Mouse (Mus musculus) adrenal gland, postnatal 14 days (tissue): ENCODE data around the gene Cbfa2t2. TPM values are rescaled to one million over a fixed set of nuclear protein-coding genes. Genes with fewer than 3 reads are reported as not detected.

Experiments
- DNase-seq: peaks from one replicate; pipeline ENCODE4 v3.0.0; 2021; ENCODE audit warnings: mixed read lengths
- total RNA-seq: library from RNA; stranded (reverse); gene quantifications from 2 replicates; pipeline ENCODE4 v1.2.3, GENCODE M21; 2021

The Cbfa2t2 gene
- total RNA-seq, 1 experiment from 2014 or later, result 36.1 TPM

DNA sequence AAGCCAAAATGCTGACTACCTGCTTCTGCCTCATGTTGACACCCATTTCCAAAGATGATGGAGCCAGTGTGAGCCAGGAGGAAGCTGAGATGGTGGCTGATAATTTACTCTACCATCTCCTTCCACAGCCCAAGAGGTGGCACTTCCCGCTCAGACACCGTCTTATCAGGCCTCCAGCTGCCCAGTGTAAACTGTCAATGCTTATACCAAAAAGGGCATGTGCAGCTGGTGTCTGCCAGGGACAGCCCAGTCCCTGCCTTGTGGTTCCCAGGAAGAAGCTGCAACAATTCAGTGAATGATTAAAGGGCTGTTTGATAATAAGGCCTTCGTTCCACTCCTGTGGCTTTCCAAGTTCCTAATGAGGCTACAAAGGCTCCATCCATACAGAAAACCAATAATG lies 102.4 kb downstream of the Cbfa2t2 start:
- no peak for DNase-seq

DNA sequence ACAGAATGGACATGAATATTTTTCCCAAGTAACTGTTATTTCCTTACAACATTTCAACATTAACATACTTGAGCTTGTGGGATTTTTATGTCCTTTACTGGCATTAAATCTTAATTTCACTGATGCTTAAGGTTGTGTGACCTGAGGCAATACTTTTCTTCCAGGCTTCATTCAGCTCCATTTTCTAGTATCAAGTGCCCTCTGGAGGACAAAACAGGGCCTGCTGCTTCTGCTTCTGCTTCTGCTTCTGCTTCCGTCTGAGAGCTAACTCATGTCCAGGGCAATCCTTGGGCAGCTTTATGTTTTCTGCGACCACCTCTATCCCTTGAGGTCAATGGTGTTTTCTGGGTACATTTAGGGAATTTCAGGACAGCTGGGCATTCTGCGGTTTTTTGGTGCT lies 103.4 kb downstream of the Cbfa2t2 start:
- DNase-seq, result peak; percentile 61

DNA sequence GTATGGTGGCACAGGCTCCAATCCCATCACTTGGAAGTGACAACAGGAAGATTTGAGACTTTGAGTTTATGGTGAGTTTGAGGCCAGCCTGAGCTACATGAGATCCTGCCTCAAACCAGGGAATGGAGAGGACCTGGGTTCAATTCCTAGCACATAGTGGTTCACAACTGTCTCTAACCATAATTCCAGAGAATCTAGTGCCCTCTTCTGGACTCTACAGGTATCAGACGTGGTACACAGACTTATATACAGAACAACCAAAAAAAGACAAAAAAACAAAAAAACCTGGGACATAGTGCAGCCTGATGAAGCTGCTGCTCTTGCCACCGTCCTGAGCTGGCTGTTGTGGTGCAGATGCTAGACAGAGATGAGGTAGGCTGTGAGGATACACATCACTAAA lies 105.3 kb downstream of the Cbfa2t2 start:
- DNase-seq, result no peak

DNA sequence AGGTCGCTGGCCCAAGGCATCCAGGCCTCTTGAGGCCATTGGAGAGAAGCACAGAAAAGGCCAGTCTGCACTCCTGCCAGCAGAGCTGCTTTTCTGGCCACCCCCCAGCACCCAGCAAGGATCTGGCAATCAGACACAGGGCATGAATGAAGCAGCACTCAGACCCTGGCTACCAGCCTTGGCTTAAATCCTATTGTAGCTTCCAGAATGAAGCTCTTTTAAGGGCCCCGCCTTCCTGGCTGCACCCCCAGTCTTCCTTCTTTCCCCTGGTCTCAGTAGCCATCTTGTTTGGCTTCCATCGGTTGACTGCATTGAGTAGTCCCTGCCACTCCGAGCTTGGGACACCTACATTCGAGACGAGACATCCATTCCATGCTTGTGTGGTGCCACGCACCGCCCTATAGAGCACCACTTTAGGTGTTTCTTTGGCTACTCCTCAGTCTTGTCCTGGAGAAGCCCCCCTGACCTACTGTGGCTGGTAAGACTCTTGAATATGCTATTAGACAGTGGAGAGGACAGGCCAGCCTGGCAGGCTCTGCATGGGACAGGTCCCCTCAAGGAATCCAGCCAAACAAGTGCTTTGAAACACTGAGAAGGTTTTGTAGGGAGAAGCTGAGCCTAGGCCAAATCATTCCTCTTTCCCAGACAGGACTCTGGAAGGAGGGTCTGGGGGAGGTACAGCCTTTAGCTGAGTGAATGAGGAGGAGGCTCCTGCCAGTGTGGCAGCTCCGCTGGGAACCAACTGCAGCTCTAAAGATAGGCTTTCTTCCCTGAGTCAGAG lies 107.5 kb downstream of the Cbfa2t2 start:
- peak; percentile 71 for DNase-seq

DNA sequence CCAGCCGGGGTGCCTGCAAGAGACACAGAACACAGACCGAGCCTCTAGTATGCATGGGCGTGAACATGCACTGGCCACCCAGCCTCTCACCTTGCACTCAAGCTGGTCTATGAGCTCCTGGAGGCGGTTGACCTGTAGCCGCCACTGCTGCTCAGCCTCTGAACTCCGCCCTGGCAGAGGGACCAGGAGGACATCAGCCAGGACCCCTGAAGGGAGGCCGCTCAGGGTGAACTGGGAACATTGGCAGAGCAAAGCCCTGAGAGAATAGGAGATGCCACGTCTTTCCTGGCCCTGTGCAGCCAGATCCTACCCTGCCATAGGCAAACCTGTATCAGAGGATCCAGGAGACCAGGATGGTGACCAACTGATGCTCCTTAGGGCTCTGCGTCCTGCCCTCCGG lies 110.4 kb downstream of the Cbfa2t2 start, which contains the start of gene 1700003F12Rik:
Gene 1700003F12Rik, plus strand, starts transcription at position 375 of the 400 bp plus-strand sequence.
- no peak for DNase-seq

DNA sequence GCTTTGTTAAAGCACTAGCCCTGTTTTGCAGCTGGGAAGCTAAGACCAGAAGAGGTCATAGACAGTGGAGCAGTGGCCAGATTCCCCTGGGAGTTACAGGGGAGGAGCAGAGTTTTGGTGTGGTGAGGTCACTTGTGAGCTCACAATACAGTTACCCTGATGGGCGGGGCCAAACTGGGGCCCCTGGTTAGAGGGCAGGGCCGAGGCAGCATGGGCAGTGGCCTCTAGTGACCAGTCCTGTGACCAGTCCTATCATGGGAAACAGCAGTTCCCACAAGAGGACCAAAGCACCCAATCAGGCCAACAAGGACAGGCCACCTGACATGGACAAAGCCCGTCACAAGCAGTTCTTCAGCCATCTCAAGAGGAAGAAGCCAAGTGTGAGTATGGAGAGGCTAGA lies 112.4 kb downstream of the Cbfa2t2 start:
- DNase-seq, result peak; percentile 65

DNA sequence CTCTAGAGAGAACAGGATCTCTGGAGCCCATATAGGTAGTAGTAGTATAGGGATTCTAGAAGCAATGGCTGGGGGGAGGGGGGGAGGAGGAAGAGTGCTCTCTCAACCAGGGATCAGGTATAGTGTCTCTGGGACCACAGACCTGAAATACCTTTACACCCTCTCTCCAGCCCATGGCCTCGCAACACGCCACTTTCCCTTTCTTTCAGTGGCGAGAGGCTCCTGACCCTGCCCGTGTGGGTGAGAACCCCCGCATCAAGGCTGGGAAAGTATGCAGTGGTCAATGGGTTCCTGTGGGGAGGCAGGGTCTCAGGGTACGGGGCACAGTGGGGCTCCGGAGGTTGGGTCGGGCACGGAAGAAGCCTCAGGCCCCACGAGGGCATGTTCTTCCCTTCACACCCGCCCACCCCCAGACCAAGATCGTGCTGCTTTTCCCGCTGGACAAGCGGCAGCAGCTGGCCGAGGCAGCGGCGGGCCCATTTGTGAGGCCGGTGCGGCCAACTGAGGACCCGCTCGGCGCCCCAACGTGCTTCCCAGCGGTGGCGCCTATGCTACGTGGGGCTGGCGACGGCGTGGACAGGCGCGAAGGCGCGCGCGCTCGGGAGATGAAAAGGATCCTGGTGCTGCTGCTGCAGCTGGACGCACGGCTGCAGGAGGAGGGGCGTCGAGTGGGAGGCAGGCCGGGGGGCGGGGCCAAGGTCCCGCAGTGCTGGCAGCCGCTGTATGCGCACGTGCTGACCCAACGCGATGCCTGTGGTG lies 113.0 kb downstream of the Cbfa2t2 start:
- DNase-seq, result peak; percentile 88

DNA sequence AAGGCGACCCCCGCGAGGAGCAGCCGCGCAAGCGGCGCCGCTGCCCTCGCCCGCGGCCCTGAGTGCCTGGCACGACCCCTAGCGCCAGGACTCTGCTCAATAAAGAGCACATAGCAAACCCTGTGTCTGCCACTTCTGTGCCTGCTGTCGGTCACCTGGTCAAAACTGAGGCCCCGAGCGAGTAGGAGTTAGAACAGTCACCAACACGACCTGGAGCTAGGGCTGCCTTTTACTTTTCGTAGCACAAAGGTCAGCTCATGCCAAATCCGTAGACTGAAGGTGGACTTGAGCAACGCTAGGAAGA lies 113.6 kb downstream of the Cbfa2t2 start:
- DNase-seq, result no peak

DNA sequence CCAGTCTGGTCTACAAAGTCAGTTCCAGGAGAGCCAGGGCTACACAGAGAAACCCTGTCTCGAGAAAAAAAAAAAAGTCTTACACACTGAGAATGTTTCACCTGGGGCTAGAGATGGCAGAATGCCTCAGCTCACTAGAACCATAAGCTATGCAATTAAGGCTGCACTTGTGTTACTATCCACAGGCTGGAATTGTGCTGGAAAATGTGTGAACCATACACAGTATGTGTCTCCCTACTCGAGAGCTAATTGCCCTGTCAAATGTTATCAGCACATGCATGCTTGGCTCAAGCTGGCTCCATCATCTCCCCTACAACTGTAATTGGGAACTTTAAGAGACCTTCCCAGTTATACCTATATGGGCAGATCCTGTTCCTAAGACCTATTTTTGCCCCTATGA lies 114.7 kb downstream of the Cbfa2t2 start:
- no peak for DNase-seq

DNA sequence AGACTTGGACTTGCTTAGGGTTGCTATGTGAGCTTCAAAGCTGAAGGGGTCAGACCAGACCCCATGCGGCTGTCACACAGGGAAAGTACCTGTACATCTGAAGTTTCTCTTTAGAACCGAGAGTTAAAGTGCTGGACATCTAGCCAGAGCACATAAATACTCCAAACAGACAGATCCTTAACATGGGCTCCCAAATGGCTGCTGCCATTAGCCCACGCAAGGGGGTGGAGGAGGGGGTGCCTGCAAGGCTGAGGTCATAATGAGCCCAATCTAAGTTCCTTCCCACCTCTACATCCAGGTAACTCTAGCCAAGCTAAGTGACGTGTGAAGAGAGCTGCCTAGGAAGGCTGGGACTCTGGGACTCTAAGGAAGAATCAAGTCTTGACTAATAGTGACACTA lies 115.2 kb downstream of the Cbfa2t2 start, which contains the start of gene Actl10:
Gene Actl10, plus strand, starts transcription at position 301 of the 400 bp plus-strand sequence.
- no peak for DNase-seq

DNA sequence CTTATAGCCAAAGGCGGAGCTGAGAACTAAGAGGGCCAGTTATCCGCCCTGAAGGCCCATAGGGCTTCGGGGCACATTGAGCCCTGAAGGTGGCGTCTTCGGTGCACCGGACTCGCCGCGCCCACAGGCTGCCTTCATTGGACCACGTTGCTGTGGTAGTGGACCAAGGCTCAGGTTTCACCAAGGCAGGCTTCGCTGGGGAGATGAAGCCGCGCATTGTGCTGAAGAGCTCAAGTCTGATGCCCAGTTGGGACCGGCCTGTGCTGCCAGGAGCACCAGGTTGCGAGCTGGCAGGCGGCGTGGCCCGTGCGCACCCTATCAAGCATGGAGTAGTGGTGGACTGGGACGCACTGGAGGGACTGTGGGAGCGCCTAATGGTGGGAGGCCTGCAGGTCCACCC lies 115.6 kb downstream of the Cbfa2t2 start:
- no peak for DNase-seq

DNA sequence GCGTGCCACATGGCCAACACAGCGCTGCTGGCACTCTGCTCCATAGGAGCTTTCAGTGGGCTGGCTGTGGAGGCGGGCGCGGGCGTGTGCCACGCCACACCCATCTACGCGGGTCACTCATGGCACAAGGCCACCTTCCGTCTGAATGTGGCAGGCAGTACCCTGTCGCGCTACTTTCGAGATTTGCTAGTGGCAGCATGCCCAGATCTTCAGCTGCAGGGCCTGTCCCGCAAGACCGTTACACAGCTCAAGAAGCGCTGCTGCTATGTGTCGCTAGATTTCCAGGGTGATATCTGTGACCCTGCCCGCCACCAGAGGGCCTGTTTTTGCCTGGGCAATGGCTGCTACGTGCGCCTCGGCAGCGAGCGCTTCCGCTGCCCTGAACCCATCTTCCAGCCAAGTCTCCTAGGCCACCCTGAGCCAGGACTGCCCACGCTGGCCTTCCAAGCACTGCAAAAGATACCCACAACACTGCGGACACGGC lies 116.2 kb downstream of the Cbfa2t2 start:
- DNase-seq, result peak; percentile 90

DNA sequence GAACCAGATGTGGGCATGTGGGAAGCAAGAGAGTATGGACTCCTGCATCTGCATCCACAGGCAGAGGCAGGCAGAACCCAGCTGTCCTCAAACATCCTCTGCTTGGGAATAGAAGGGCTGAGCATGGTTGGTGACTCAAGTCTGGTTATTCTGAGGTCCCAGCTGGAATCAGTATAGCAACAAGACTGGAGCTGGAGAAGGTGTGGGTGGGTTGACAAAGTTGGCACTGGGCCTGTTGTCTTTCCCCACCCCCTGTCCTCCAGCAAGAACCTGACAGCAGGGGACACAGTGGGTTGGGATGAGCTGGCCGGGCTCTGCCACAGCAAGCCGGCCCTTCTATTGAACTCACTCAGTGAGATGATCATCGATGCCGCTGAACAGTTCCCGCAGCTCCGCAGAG lies 119.0 kb downstream of the Cbfa2t2 start:
- no peak for DNase-seq

DNA sequence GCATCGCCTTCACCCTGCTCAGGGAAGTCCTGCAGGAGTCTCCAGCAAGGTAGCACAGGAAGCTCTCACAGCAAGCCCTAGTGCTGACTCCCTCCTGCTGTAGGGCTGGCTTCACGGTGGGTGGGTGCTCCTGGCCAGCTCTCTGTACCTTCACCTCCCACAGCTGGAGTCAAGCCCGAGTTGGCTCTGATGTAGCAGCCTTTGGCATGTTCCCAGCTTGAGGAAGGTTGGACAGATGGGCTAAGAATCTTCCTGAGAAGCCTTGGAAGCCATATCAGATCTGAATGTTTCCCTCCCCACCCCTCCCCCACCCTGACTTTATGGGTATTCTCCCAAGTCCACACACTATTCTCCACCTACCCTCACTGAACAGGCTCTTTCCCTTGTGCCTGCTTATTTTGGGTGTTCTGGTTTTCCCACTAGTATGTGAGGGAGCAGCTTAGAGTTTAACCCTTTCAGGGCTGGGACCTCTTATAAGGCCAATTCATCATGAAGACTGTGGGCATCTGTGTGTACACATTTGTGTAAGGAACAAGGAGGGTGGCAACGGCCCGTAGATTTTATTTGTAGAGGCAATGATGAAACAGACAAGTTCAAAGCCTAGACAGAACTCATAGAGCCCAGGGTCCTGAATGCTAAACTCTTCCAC lies 121.0 kb downstream of the Cbfa2t2 start:
- peak; percentile 47 for DNase-seq

DNA sequence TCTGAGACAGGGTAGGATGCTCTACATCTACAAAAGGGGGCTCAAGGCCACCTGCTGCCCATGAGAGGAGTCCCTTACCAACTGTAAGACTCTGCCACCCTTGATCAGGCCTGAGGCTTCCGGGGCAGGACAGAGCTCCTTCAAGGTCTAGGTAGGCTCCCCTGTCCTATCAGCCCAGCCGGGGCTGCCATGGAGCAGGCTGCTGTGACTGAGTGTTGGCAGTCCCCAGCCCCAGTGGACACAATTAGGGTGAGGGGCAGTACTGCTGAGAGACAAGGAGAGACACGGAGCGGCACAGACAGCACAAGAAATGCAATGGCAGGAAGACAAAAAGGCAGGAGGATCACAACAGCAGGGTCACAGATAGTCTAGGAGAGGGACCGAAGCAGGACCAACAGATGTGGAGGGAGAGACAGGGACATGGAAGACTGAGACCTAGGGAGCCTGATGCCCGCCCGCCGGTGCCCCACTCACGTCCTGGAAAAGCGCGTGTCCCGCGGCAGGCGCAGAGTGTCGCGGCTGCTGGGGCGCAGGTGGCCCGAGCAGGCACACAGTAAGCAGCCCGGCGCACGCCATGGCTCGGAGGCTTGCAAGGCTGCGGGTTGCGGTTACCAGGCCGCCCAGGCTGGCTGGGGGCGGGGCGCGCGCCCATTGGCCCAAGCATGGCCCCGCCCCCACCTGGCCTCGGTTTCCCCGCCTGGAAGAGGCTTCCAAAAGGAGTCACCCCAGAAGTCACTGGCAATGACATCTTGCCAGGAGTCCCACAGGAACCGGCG lies 122.2 kb downstream of the Cbfa2t2 start, which contains the start of gene Necab3:
Gene Necab3, minus strand, starts transcription at position 627 of the 776 bp plus-strand sequence.
- DNase-seq, result peak; percentile 80

DNA sequence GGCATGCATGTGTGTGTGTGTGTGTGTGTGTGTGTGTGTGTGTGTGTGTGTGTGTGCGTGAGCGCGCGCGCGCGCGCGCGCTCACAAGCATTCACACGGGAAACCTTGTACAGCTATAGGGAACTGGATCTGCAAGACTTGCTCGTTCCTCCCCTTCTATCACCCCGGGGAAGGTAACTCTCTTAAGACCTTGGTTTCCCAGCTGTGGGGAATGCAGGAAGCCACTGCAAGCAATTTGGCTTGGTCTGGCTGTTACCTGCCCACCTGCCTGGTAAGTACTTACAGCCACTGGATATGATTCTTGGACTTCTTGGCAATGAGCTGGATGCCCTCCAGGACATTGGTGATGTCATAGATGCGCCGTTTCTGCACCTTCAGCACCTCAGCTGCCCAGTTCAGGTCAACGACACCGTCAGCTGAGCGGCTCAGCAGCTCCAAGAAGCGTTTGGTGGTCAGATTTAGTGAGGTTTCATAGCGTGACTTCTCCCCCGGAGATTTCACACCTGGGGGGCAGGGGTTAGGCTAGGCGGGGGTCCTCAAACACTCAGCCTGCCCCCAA lies 127.4 kb downstream of the Cbfa2t2 start:
- DNase-seq, result no peak

DNA sequence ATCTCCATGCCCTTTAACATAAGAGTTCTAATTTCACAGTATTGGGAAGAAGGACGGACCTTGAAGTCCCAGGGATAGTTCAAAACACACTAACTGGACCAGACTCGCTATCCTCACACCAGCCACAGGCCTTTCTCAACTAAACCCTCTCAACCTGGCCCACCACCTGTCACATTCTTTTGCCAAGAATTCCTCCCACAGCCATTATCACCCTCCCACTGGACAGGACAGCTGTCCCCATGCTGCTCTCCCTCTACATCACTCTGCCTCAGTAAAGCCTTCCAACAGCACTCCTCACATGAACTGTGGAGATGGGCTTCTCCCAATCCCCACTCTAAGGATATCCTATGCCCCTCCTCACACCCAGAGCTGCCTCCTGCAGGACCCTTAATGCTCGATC lies 129.3 kb downstream of the Cbfa2t2 start:
- DNase-seq, result no peak

DNA sequence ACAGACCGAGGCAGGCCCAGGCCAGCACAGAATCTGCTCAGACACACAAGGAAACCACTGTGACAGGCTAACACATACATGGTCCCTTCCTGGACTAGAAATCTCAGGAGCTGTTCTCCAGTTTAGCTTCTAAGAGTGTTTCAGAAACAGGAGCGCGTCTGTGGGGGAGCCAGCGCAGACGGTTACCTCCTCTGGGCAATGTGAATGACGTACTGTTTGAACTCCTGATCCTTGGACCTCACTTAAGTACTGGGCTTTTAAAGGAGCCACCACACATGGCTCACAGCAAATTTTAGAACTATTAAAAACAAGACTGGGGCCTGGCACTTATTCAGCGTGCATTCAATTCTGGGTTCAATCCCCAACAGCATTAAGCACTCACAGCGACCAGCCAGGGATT lies 130.4 kb downstream of the Cbfa2t2 start:
- no peak for DNase-seq

DNA sequence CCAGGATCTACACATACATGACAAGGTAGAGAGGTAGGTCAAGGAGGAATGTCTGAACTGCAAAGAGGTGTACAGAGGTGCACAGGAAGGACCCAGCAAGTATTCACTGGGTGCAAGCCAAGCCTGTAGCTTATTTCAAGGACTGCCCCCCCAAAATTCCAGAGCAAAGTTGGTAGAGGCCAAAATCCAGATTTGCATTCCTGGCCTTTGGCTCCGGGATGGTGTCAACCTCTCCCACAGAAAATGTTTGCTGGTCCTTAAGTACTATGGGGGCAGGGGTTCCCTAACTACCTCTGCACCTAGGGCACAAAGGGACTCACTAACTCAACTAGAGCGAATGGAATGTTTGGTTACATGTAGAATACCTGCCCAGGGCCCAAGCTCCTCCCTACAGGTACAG lies 131.5 kb downstream of the Cbfa2t2 start:
- no peak for DNase-seq

DNA sequence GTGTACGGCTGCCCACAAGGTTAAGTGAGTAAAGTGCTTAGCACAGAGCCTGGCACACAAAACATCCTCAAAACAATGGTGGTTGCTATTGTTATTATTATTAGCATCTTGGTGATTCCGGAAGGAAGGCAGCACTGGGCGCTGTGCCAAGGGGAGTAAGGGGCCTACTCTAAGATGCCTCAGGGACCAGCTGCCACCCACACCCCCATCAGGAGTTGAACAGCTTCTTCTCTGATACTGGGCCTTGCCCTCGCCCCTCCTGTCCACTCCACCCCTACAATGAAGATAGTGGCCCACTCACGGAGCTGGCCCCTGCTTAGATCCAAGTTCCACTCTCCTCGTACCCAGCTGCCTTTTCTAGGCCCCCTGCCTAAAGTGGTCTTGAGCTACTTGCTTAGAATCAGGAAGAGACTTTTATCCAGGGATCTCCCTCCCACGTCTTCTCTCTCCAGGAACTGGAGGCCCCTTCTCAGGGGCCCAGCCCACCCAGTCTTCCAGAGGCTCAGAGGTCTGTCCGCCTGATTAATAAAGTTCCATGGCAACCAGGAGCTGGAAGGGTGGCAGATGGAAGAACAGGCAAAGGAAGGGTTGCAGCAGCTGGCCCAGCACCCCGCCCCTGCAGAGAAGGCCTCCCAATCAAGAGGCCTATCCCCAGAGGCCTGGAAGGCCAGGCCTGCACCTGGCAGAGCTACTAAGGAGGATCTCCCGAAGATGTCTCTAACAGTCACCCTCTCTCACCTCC lies 132.2 kb downstream of the Cbfa2t2 start:
- peak; percentile 45 for DNase-seq
